Mouse (Mus musculus) CD8-positive naive resting alpha-beta T cell, adult 2 months (primary cell): ENCODE data around the gene Stx5a.
A peak's percentile ranks its signal among the peaks of the same experiment; 100 is the strongest.

ENCODE experiments used
- DNase-seq, 2 experiments: peaks; one replicate each; pipeline ENCODE4 v3.0.0; 2022; ENCODE audit warnings: low read depth in 2 of 2, low spot score in 2 of 2

Stx5a gene

DNA sequence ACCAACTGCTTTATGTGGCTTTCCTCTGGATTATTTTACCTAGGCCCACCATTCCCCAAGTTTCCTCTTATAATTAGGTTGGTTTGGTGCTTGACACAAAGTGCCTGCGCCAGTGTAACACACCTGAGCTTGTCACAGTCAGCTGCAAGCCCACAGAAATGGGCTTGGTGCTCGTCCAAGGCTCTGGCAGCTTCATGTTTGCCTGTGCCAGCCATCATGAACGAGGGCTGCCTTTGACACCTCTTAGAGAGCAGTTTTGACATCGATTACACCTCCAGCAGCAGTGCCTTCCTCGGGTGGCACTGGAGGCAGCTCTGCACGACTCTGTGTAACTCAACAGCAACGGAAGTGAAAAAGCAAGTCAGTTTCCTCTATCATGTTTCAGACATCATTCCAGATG, 49.0 kb downstream of the Stx5a start:
- DNase-seq: no peak

DNA sequence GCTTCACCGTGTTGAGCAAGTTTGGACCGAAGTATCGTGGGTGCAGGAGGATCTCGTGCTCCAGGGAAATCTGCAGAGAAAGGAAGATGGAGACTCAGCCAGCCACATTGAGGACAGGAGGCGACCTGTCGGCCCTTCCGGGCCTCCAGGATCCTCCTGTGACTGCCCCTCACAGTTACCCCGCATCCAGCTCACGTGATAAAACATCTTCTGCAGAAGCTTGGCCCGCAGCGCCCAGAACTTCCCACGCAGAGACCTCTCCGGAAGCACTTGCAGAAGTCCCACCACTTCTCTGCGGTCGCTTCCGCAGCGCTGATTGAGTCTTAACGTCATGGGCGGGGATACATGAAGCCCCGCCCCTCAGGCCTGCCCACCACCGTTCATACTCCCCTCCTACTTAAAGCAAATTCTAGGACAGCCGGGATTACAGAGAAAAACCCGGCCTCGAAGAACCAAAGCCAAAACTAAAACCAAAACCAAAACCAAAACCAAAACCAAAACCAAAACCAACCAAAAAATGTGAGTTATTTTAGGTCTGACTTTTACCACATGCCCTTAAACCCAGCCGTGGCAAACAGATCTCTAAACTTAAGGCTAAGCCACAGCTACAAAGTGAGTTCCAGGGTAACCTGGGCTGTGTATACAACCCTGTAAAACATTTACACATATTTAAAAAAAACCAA, 57.2 kb downstream of the Stx5a start, which contains the start of gene Polr2g:
Polr2g (minus strand) TSS at position 314 of the 683 bp plus-strand sequence.
- peak; percentile 81 to 85 for DNase-seq

DNA sequence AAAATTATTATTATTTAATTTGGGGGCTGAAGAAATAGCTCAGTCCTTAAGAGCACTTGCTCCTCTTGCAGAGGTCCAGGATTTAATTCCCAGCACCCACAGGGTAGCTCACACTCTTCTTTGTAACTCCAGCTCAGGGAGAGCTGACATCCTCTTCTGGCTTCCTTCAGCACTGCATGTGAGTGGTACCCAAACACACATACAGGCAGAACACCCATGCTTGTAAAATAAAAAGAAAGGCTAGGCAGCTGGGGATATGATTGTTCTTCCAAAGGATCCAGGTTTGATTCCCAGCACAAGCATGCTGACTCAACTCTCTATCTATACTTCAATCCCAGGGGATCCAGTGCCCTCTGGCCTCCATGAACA, 57.7 kb downstream of the Stx5a start:
- no peak for DNase-seq

DNA sequence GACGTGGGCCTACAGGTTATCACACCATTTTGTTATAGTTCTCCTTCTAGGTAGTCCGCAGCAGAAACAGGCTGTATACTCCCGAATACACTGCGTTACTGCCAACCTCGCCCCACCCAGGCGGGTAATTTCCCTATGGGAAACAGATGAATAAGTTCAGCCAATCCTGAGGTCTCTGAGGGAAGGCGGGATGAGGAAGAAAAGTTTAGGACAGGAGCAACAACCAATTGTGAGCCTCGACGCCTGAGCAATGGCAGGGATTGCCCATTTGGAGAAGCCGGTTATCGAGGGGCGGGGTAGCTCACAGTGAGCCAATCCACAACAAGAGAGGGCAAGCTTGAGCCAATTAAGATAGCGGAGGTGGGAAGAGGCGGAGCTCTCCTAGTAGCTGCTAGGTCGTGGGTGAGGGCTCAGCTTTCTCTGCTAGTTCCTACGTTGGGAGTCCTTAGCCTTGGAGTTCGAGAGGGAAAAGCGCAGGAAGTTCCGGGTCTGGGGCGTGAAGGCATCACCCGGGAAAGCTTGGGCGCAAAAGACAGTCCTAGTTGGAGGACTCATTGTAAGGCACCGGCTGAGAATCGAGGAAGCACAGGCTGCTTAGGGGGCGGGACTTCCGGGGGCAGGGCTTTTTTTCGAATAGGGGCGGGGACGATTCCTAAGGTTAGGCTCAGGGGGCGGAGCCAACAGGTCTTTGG, 61.1 kb downstream of the Stx5a start, which contains the start of gene Zbtb3:
Zbtb3 (plus strand) TSS at position 426 of the 692 bp plus-strand sequence.
- peak; percentile 85 to 91 for DNase-seq

DNA sequence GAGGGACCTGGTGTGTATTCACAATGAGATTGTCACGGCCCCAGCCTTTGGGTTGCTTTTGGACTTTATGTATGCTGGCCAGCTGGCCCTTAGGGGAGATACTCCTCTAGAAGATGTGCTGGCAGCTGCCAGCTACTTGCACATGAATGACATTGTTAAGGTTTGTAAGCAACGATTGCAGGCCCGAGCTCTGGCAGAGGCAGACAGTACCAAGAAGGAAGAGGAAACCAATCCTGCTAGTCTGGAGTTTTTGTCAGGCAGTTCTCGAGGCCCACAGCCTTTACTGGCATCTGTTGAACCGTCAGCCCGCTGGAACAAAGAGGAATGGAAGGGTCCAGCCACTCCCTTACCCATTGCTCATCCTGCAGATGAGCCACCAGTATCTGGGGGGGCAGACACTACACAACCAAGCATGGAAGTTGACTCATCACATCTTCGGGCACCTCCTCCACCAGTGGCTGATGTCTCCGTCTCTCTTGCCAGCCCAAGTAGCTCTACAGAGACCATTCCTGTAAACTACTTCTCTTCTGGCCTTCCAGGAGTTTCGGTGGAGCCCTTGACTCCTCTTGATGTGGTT, 62.1 kb downstream of the Stx5a start:
- DNase-seq: no peak

DNA sequence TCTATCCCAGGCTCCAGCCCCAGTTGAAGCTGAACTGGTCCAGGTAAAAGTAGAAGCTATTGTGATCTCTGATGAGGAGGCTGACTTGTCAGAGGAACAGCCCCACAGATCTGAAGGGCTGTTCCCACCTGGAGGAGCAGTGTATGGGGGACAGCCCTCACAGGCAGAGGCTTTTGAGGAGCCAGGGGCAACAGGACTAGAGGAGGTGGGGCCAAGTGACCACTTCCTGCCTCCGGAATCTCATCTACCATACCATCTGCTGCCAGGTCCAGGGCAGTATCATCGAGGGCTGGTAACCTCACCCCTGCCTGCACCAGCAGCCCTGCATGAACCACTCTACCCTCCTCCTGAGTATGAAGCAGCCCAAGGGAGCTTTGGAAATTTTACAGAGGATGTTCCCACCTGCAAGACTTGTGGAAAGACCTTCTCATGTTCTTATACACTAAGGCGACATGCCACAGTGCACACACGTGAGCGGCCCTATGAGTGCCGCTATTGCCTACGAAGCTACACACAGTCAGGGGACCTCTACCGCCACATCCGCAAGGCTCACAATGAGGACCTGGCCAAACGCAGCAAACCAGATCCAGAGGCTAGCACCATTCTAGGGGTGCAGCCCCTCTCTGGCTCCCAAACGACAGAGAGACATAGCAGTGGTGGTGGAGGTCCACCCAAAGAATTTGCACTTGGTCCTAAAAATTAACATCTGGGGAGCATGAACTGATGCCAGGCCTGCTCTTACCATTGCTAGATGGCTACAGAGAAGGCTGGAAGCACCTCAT, 62.9 kb downstream of the Stx5a start:
- no peak for DNase-seq
